Mouse (Mus musculus) thymus, adult 2 months (tissue): Measurements from ENCODE around the gene Gabrb2. TPM values are rescaled to one million over a fixed set of nuclear protein-coding genes. Genes with fewer than 3 reads are reported as not detected.

Experiments
- DNase-seq: peaks from one replicate; pipeline ENCODE4 v3.0.0; 2021
- H3K27ac ChIP-seq: fragments of 200-500 bp; 2 replicates; pipeline ENCODE4 v1.5.1; 2012; ENCODE audit warnings: low read length, control low read depth; ENCODE audit not compliant: control insufficient read depth, insufficient read depth
- H3K27me3 ChIP-seq: fragments of 200-500 bp; 2 replicates; pipeline ENCODE4 v1.6.1; 2012; ENCODE audit warnings: mild to moderate bottlenecking, low read length, moderate library complexity, mixed read lengths; ENCODE audit not compliant: control insufficient read depth, insufficient read depth
- H3K36me3 ChIP-seq: fragments of 200-500 bp; 2 replicates; pipeline ENCODE4 v1.6.1; 2012; ENCODE audit warnings: mild to moderate bottlenecking, low read length, moderate library complexity; ENCODE audit not compliant: control insufficient read depth, insufficient read depth
- H3K4me1 ChIP-seq: fragments of 200-500 bp; replicated peaks from 2 replicates; pipeline ENCODE4 v1.6.1; 2012; ENCODE audit warnings: low read length; ENCODE audit not compliant: control insufficient read depth, insufficient read depth
- H3K4me3 ChIP-seq: fragments of 200-500 bp; 2 replicates; pipeline ENCODE4 v1.5.1; 2012; ENCODE audit warnings: mild to moderate bottlenecking, low read length, control low read depth, moderate library complexity; ENCODE audit not compliant: control insufficient read depth, insufficient read depth
- CTCF ChIP-seq: fragments of 200-500 bp; IDR thresholded peaks from 2 replicates; pipeline ENCODE4 v1.5.1; 2012; ENCODE audit warnings: mild to moderate bottlenecking, control low read depth, low read length, moderate library complexity, borderline replicate concordance; ENCODE audit not compliant: control insufficient read depth, poor library complexity, insufficient read depth; ENCODE audit errors: extremely low read depth
- POLR2A ChIP-seq: fragments of 200-500 bp; IDR thresholded peaks from 2 replicates; pipeline ENCODE4 v1.6.1; 2012; ENCODE audit warnings: mild to moderate bottlenecking, low read length, control low read depth, moderate library complexity; ENCODE audit not compliant: control insufficient read depth, poor library complexity, insufficient read depth; ENCODE audit errors: extremely low read depth
- WGBS: fragments of 180-500 bp; shearing (Covaris S2); methylation state at CpG from one replicate; pipeline ENCODE4 v1.1.7; 2018; 5-methylcytosine and 5-hydroxymethylcytosine counted together
- polyA plus RNA-seq: library from polyadenylated mRNA; depleted of rRNA; stranded (reverse); fragments of >200 nt; gene quantifications from 2 replicates; pipeline ENCODE4 v1.2.3, GENCODE M21; 2012; rRNA removed

The Gabrb2 gene
- polyA plus RNA-seq, result not detected in 2 replicates

GRCm38 (mm10) chr11:42418996-42419782, at the start of gene Gabrb2:
Gabrb2 (plus strand) TSS chr11:42419757.
- DNase-seq, result no peak
- no peaks in the 10 kb centered on the region for H3K4me1 ChIP-seq
- 31% methylated on average over 20 of the region's 20 CpGs for WGBS
- H3K27me3 ChIP-seq, result no peaks in the 10 kb centered on the region
- no peaks in the 10 kb centered on the region for H3K36me3 ChIP-seq
- H3K4me3 ChIP-seq, result no peak within 1 kb of the TSS
- H3K27ac ChIP-seq, result no peak within 1 kb of the TSS
- TF ChIP-seq CTCF, result no peak
- no peak for TF ChIP-seq POLR2A

- Histone ChIP-seq H3K36me3 (no peaks in the 10 kb centered on the region), H3K4me1 (no peaks in the 10 kb centered on the region), H3K27ac (no peak overlapping the region), H3K4me3 (no peak overlapping the region), H3K27me3 (no peaks in the 10 kb centered on the region)
- TF ChIP-seq POLR2A, result no peak
- TF ChIP-seq CTCF, result no peak
- DNase-seq, result no peak
- WGBS, result 83% methylated on average over 2 of the region's 2 CpGs
Observed at GRCm38 (mm10) chr11:42378983-42379382, 40.6 kb upstream of the Gabrb2 start.

GRCm38 (mm10) chr11:42386486-42386885, 33.1 kb upstream of the Gabrb2 start:
- 88% methylated on average over 4 of the region's 4 CpGs for WGBS
- H3K27me3 ChIP-seq, result no peaks in the 10 kb centered on the region
- H3K4me3 ChIP-seq, result no peak overlapping the region
- no peaks in the 10 kb centered on the region for H3K36me3 ChIP-seq
- no peak for TF ChIP-seq POLR2A
- TF ChIP-seq CTCF, result no peak
- no peak overlapping the region for H3K27ac ChIP-seq
- DNase-seq, result no peak
- H3K4me1 ChIP-seq, result no peaks in the 10 kb centered on the region

GRCm38 (mm10) chr11:42390682-42391290, 28.8 kb upstream of the Gabrb2 start:
- TF ChIP-seq POLR2A (no peak), CTCF (no peak)
- Histone ChIP-seq H3K4me1 (no peaks in the 10 kb centered on the region), H3K4me3 (no peak overlapping the region), H3K36me3 (no peaks in the 10 kb centered on the region), H3K27ac (no peak overlapping the region), H3K27me3 (no peaks in the 10 kb centered on the region)
- WGBS, result 76% methylated on average over 3 of the region's 3 CpGs
- no peak for DNase-seq

- Histone ChIP-seq H3K4me1 (no peaks in the 10 kb centered on the region), H3K27ac (no peak overlapping the region)
Observed at GRCm38 (mm10) chr11:42393451-42393850, 26.1 kb upstream of the Gabrb2 start.

GRCm38 (mm10) chr11:42419791-42420633, 455 bp downstream of the Gabrb2 start:
- 4% methylated on average over 40 of the region's 40 CpGs for WGBS
- no peaks in the 10 kb centered on the region for H3K36me3 ChIP-seq
- TF ChIP-seq POLR2A, result no peak
- TF ChIP-seq CTCF, result no peak
- no peak for DNase-seq
- H3K27me3 ChIP-seq, result no peaks in the 10 kb centered on the region
- H3K4me3 ChIP-seq, result no peak overlapping the region
- H3K4me1 ChIP-seq, result no peaks in the 10 kb centered on the region
- H3K27ac ChIP-seq, result no peak overlapping the region

More at GRCm38 (mm10) chr11:42393451-42393850, 26.1 kb upstream of the Gabrb2 start:
- WGBS, result 84% methylated on average over 4 of the region's 4 CpGs
- TF ChIP-seq CTCF (no peak), POLR2A (no peak)
- DNase-seq, result no peak
- no peak overlapping the region for H3K4me3 ChIP-seq
- H3K27me3 ChIP-seq, result no peaks in the 10 kb centered on the region
- no peaks in the 10 kb centered on the region for H3K36me3 ChIP-seq
